Mouse (Mus musculus): ENCODE measurements around the gene Ndufs7. TPM values are rescaled to one million over a fixed set of nuclear protein-coding genes. Genes with fewer than 3 reads are reported as not detected.

Gene Ndufs7
- 10 to 100 TPM; 62.6 to 65.8 TPM for total RNA-seq (2023)

DNA sequence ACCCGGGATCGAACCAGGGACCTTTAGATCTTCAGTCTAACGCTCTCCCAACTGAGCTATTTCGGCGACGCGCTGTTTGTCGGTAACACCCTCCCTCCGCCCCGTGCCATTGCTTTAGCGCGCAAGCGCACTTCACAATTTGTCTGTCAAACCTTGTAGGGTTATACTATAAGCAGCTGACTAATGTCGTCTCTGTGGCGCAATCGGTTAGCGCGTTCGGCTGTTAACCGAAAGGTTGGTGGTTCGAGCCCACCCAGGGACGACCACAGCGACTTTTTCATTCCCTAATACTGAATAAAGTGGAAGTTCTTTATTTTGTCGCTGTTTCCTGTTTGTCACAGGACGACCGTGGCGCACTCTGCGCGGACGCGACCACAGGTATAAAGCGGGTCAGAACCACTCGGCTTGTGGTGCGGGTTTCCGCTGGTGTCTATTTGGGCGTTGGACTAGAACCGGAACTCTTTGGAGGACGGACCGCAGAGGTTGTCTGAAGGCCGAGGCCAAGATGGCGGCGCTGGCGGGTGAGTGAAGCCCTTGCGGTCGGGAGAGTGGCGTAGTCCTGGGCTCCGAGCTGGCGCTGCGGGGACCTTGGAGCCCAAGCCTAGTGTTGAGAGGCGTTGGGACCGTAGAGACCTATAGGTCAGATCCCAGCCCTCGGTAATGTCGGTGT lies at the start of gene Ndufs7:
Gene Ndufs7, plus strand, starts transcription at position 151 of the 670 bp plus-strand sequence.

DNA sequence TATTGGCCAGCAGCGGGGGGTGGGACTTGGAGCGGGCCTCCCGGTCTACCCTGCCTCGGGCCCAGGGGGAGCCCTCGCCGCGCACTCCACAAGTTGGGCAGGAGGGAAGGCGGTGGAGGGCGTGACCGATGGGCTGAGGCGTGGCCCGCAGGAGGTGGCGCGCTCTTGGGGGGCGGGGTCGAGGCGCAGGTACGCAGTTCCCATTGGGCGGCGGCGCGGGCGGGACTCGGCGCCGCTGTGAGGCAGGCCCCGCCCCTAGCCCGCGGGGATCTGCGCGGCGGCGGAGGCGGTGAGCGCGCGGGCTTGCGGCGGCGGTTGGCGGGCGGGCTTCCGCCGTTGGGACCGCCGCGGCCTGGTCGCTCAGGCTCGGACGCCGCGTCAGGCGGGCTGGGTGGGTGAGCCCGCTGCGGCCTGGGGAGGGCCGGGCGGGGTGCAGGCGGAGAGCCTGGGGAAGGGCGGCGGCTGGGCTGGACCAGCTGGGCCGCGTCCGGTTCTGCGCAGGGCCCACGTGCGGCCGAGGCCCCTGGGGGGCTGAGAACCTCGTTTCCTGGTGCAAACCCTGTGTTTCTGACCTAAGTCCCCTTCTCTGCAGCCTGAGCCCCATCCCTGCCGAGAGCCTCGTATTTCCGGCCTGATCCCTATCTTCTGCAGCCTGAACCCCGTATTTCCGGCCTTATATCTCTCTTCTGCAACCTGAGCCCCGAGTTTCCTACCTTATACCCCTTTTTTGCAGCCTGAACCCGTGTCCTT lies 22.3 kb upstream of the Ndufs7 start, which contains the start of gene Mum1:
Gene Mum1, plus strand, starts transcription at position 19 of the 750 bp plus-strand sequence.

GRCm38 (mm10) chr10:80260642-80261584 lies 12.0 kb downstream of the Ndufs7 start, which contains the start of the genes Gamt and Dazap1:
Gene Gamt (minus strand): TSS chr10:80261012.
Gene Dazap1 (plus strand): TSS chr10:80261486.

GRCm38 (mm10) chr10:80292251-80293146 lies 43.6 kb downstream of the Ndufs7 start, which contains the start of gene Rps15:
Gene Rps15 (plus strand): TSS chr10:80292453.

DNA sequence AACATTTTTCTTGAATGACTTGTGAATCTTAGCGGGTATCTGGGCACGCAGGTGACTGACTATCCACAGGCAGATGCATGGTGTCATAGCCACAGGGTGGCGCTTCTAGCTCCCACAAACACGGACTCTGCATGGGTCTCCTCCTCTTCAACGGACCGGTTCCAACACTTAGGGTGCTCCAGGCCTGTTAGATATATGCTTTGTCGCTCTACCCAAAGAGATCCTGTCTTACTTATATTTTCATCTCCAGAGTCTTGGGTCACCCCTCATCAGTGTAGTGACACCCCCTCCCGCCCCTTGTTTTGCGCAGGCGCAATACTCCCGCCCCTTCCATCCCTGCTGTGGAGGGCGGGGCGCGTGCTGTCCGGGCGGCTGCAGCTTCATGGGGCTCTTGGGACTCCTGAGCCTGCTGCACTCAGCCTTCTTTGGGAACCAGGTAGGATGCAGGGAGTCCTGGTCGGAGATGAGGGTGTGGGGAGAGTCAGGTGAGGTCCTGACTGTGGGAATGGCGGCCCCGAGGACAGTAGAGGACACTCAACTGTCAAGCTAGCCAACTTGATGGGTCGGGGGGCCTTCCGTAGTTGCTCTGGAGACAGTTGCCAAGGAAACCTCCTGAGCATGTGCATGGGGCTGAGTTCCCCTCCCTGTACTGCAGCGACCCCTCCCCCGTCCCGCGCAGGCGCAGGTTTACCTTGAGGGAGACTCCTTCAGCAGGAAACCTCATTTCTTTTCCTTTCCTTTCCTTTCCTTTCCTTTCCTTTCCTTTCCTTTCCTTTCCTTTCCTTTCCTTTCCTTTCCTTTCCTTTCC lies 46.9 kb downstream of the Ndufs7 start, which contains the start of gene Apc2:
Gene Apc2, plus strand, starts transcription at position 360 of the 808 bp plus-strand sequence.

Other genes starting within 250 kb of the Ndufs7 start
- gene Arhgap45, start 232.5 kb upstream of the Ndufs7 start, total RNA-seq (2023) = 100 to 1,000 TPM; 413 to 426 TPM
- gene Polr2e, start 209.3 kb upstream of the Ndufs7 start, total RNA-seq (2023) = 10 to 100 TPM; 40.4 to 41.4 TPM
- gene Gpx4, start 202.0 kb upstream of the Ndufs7 start, total RNA-seq (2023) = 100 to 1,000 TPM; 313 to 334 TPM
- 100 to 1,000 TPM; 125 to 162 TPM for gene Sbno2, start 143.6 kb upstream of the Ndufs7 start, total RNA-seq (2023)
- 100 to 1,000 TPM; 175 to 179 TPM for gene Stk11, start 133.3 kb upstream of the Ndufs7 start, total RNA-seq (2023)
- 100 to 1,000 TPM; 122 to 126 TPM for gene Atp5d, start 110.5 kb upstream of the Ndufs7 start, total RNA-seq (2023)
- gene Cbarp, start 108.3 kb upstream of the Ndufs7 start, total RNA-seq (2023) = 1 to 10 TPM; 1.3 to 1.7 TPM
- gene Midn, start 100.8 kb upstream of the Ndufs7 start, total RNA-seq (2023) = 100 to 1,000 TPM; 232 to 270 TPM
- 10 to 100 TPM; 33.5 to 40.3 TPM for gene Cirbp, start 83.1 kb upstream of the Ndufs7 start, total RNA-seq (2023)
- gene 1600002K03Rik, start 76.2 kb upstream of the Ndufs7 start, total RNA-seq (2023) = 1 to 10 TPM; 5.4 to 6.7 TPM
- gene Efna2, start 69.6 kb upstream of the Ndufs7 start, total RNA-seq (2023) = under 1 TPM in 1 of 2 experiments, not detected in 1; 0.24 TPM
- gene Mum1, start 22.7 kb upstream of the Ndufs7 start, total RNA-seq (2023) = 10 to 100 TPM; 32.2 to 32.6 TPM
- 1 to 10 TPM; 4.8 to 8.8 TPM for gene Gamt, start 11.9 kb downstream of the Ndufs7 start, total RNA-seq (2023)
- 100 to 1,000 TPM in 1 of 2 experiments, 10 to 100 TPM in 1; 96.6 to 113 TPM for gene Dazap1, start 12.4 kb downstream of the Ndufs7 start, total RNA-seq (2023)
- 100 to 1,000 TPM; 865 to 877 TPM for gene Rps15, start 43.3 kb downstream of the Ndufs7 start, total RNA-seq (2023)
- gene Apc2, start 46.9 kb downstream of the Ndufs7 start, total RNA-seq (2023) = not detected
- gene 2310011J03Rik, start 71.4 kb downstream of the Ndufs7 start, total RNA-seq (2023) = 10 to 100 TPM; 21.5 to 26.4 TPM
- under 1 TPM in 1 of 2 experiments, not detected in 1; 0.66 TPM for gene Pcsk4, start 80.4 kb downstream of the Ndufs7 start, total RNA-seq (2023)
- gene Reep6, start 80.8 kb downstream of the Ndufs7 start, total RNA-seq (2023) = 1 to 10 TPM; 3.3 to 3.6 TPM
- gene Adamtsl5, start 99.3 kb downstream of the Ndufs7 start, total RNA-seq (2023) = under 1 TPM; 0.53 to 0.55 TPM
- gene Plk5, start 107.3 kb downstream of the Ndufs7 start, total RNA-seq (2023) = not detected
- 1 to 10 TPM; 3.3 to 4.2 TPM for gene Mex3d, start 138.5 kb downstream of the Ndufs7 start, total RNA-seq (2023)
- 10 to 100 TPM; 41.9 to 49.5 TPM for gene Mbd3, start 150.4 kb downstream of the Ndufs7 start, total RNA-seq (2023)
- gene Uqcr11, start 157.7 kb downstream of the Ndufs7 start, total RNA-seq (2023) = 100 to 1,000 TPM; 101 to 112 TPM
- 10 to 100 TPM; 50.5 to 63.1 TPM for gene Tcf3, start 184.5 kb downstream of the Ndufs7 start, total RNA-seq (2023)
- gene Onecut3, start 245.7 kb downstream of the Ndufs7 start, total RNA-seq (2023) = not detected

Measured in neutrophil, adult 83 days (primary cell).